Mouse (Mus musculus) heart, embryonic 12.5 days (tissue): Measurements from ENCODE around the gene Mycbpap. TPM values are rescaled to one million over a fixed set of nuclear protein-coding genes. Genes with fewer than 3 reads are reported as not detected.

Experiments
- ATAC-seq: fragments of 200-750 bp; cut with Nextera tagmentation; 2 replicates; pipeline ENCODE4 v1.8.0; 2017; ENCODE audit warnings: moderate TSS enrichment, moderate library complexity; ENCODE audit not compliant: insufficient number of reproducible peaks, low FRiP score
- H3K27ac ChIP-seq: fragments of 300-500 bp; sonication (generic); 2 replicates; pipeline ENCODE4 v1.5.1; 2016; ENCODE audit warnings: mild to moderate bottlenecking, moderate library complexity; ENCODE audit not compliant: poor library complexity, severe bottlenecking
- H3K27me3 ChIP-seq: fragments of 300-500 bp; sonication (generic); replicated peaks from 2 replicates; pipeline ENCODE4 v1.6.1; 2016; ENCODE audit warnings: mild to moderate bottlenecking, moderate library complexity
- H3K36me3 ChIP-seq: fragments of 300-500 bp; sonication (generic); 2 replicates; pipeline ENCODE4 v1.6.1; 2016; ENCODE audit warnings: mild to moderate bottlenecking, moderate library complexity
- H3K4me1 ChIP-seq: fragments of 300-500 bp; sonication (generic); replicated peaks from 2 replicates; pipeline ENCODE4 v1.6.1; 2016; ENCODE audit warnings: mild to moderate bottlenecking
- H3K4me2 ChIP-seq: fragments of 300-500 bp; sonication (generic); 2 replicates; pipeline ENCODE4 v1.6.1; 2016; ENCODE audit warnings: mild to moderate bottlenecking, moderate library complexity
- H3K4me3 ChIP-seq: fragments of 300-500 bp; sonication (generic); 2 replicates; pipeline ENCODE4 v1.5.1; 2016; ENCODE audit warnings: mild to moderate bottlenecking
- H3K9ac ChIP-seq: fragments of 300-500 bp; sonication (generic); 2 replicates; pipeline ENCODE4 v1.6.1; 2016; ENCODE audit warnings: mild to moderate bottlenecking, moderate library complexity
- H3K9me3 ChIP-seq: fragments of 300-500 bp; sonication (generic); replicated peaks from 2 replicates; pipeline ENCODE4 v1.6.1; 2016; ENCODE audit warnings: mild to moderate bottlenecking, moderate library complexity
- WGBS: fragments of 180-500 bp; shearing (Covaris S2); methylation state at CpG from one replicate; pipeline ENCODE4 v1.1.7; 2016; 5-methylcytosine and 5-hydroxymethylcytosine counted together
- polyA plus RNA-seq: library from polyadenylated mRNA; unstranded; fragments of >200 nt; fragmentation: Nextera tagmentation; extraction: Ambion mirVana; gene quantifications from 2 replicates; pipeline ENCODE4 v1.2.1, GENCODE M21; 2016

Mycbpap gene
- 9.1 and 11.5 TPM in 2 replicates for polyA plus RNA-seq

- Histone ChIP-seq H3K36me3 (no peaks in the 10 kb centered on the region), H3K4me2 (peak within 1 kb of the TSS; percentile 91), H3K9ac (peak within 1 kb of the TSS; percentile 79), H3K27ac (peak within 1 kb of the TSS; percentile 71), H3K9me3 (no peaks in the 10 kb centered on the region), H3K27me3 (no peaks in the 10 kb centered on the region), H3K4me3 (peak within 1 kb of the TSS; percentile 56), H3K4me1 (peaks cover 38% of the 10 kb centered on the region)
- under 1% methylated on average over 42 of the region's 42 CpGs for WGBS
- peak; percentile 62; the same call in 1 of the 2 replicates for ATAC-seq
Measured at GRCm38 (mm10) chr11:94521219-94521843, at the start of gene Mycbpap. Gene Mycbpap (minus strand): TSS chr11:94521742.

- no peak overlapping the region for H3K4me3 ChIP-seq
- H3K27ac ChIP-seq: peak overlapping the region; percentile 14; the same call in 1 of the 2 replicates
- H3K9ac ChIP-seq: no peak overlapping the region
- peaks cover 13% of the 10 kb centered on the region for H3K27me3 ChIP-seq
- H3K4me2 ChIP-seq: no peak overlapping the region
- no peaks in the 10 kb centered on the region for H3K4me1 ChIP-seq
- H3K36me3 ChIP-seq: 0 out of 2 replicates have a peak, but pooled peaks cover 2% of the 10 kb centered on the region
- 55% methylated on average over 9 of the region's 9 CpGs for WGBS
- peak; percentile 22; the same call in 1 of the 2 replicates for ATAC-seq
- no peaks in the 10 kb centered on the region for H3K9me3 ChIP-seq
Measured at GRCm38 (mm10) chr11:94570612-94571011, 49.1 kb upstream of the Mycbpap start.

- H3K4me2 ChIP-seq: no peak overlapping the region
Measured at GRCm38 (mm10) chr11:94567326-94567725, 45.8 kb upstream of the Mycbpap start.

GRCm38 (mm10) chr11:94566534-94566933 is 45.0 kb upstream of the Mycbpap start:
- ATAC-seq: no peak
- Histone ChIP-seq H3K9me3 (no peaks in the 10 kb centered on the region), H3K4me1 (peaks cover 14% of the 10 kb centered on the region), H3K36me3 (0 out of 2 replicates have a peak, but pooled peaks cover 2% of the 10 kb centered on the region), H3K4me3 (no peak overlapping the region), H3K4me2 (no peak overlapping the region), H3K27ac (no peak overlapping the region), H3K27me3 (peaks cover 26% of the 10 kb centered on the region), H3K9ac (no peak overlapping the region)
- 49% methylated on average over 6 of the region's 6 CpGs for WGBS

More at GRCm38 (mm10) chr11:94567326-94567725, 45.8 kb upstream of the Mycbpap start:
- H3K9ac ChIP-seq: no peak overlapping the region
- H3K4me1 ChIP-seq: peaks cover 14% of the 10 kb centered on the region
- H3K36me3 ChIP-seq: 0 out of 2 replicates have a peak, but pooled peaks cover 2% of the 10 kb centered on the region
- no peaks in the 10 kb centered on the region for H3K9me3 ChIP-seq
- ATAC-seq: no peak
- peaks cover 26% of the 10 kb centered on the region for H3K27me3 ChIP-seq
- 80% methylated on average over 7 of the region's 7 CpGs for WGBS
- H3K27ac ChIP-seq: no peak overlapping the region
- no peak overlapping the region for H3K4me3 ChIP-seq

- WGBS: 16% methylated on average over 16 of the region's 16 CpGs
- H3K27me3 ChIP-seq: peaks cover 26% of the 10 kb centered on the region
- H3K4me1 ChIP-seq: peaks cover 14% of the 10 kb centered on the region
- peak overlapping the region; percentile 51 for H3K9ac ChIP-seq
- H3K4me2 ChIP-seq: peak overlapping the region; percentile 67
- ATAC-seq: no peak
- H3K36me3 ChIP-seq: no peaks in the 10 kb centered on the region
- peak overlapping the region; percentile 29 for H3K4me3 ChIP-seq
- no peak overlapping the region for H3K27ac ChIP-seq
- H3K9me3 ChIP-seq: no peaks in the 10 kb centered on the region
Measured at GRCm38 (mm10) chr11:94565151-94565479, 43.6 kb upstream of the Mycbpap start.

- Histone ChIP-seq H3K4me1 (peaks cover 14% of the 10 kb centered on the region), H3K9ac (peak within 1 kb of the TSS; percentile 51), H3K27me3 (peaks cover 26% of the 10 kb centered on the region), H3K4me3 (peak within 1 kb of the TSS; percentile 29), H3K4me2 (peak within 1 kb of the TSS; percentile 67), H3K9me3 (no peaks in the 10 kb centered on the region), H3K36me3 (no peaks in the 10 kb centered on the region), H3K27ac (no peak within 1 kb of the TSS)
- ATAC-seq: peak; percentile 37; the same call in 1 of the 2 replicates
- WGBS: 3% methylated on average over 35 of the region's 35 CpGs
Measured at GRCm38 (mm10) chr11:94564437-94565150, 43.1 kb upstream of the Mycbpap start, which contains the start of gene Chad. Gene Chad (plus strand): TSS chr11:94565047.

- H3K27me3 ChIP-seq: peaks cover 26% of the 10 kb centered on the region
- peak overlapping the region; percentile 67 for H3K4me2 ChIP-seq
- no peak for ATAC-seq
- H3K36me3 ChIP-seq: peaks cover 5% of the 10 kb centered on the region
- peak overlapping the region; percentile 51; the same call in 1 of the 2 replicates for H3K9ac ChIP-seq
- H3K27ac ChIP-seq: no peak overlapping the region
- H3K4me1 ChIP-seq: peaks cover 14% of the 10 kb centered on the region
- H3K9me3 ChIP-seq: no peaks in the 10 kb centered on the region
- WGBS: 51% methylated on average over 5 of the region's 5 CpGs
- H3K4me3 ChIP-seq: peak overlapping the region; percentile 29
Measured at GRCm38 (mm10) chr11:94563821-94564220, 42.3 kb upstream of the Mycbpap start.

- Histone ChIP-seq H3K4me3 (no peak overlapping the region), H3K27me3 (peaks cover 26% of the 10 kb centered on the region), H3K27ac (no peak overlapping the region), H3K4me1 (peaks cover 14% of the 10 kb centered on the region), H3K9ac (no peak overlapping the region), H3K36me3 (peaks cover 8% of the 10 kb centered on the region), H3K9me3 (no peaks in the 10 kb centered on the region), H3K4me2 (no peak overlapping the region)
- 94% methylated on average over 5 of the region's 5 CpGs for WGBS
- ATAC-seq: no peak
Measured at GRCm38 (mm10) chr11:94563383-94563782, 41.8 kb upstream of the Mycbpap start.

GRCm38 (mm10) chr11:94558226-94558625 is 36.7 kb upstream of the Mycbpap start:
- Histone ChIP-seq H3K4me3 (no peak overlapping the region), H3K4me2 (no peak overlapping the region), H3K9ac (no peak overlapping the region), H3K27me3 (no peaks in the 10 kb centered on the region), H3K27ac (no peak overlapping the region), H3K4me1 (no peaks in the 10 kb centered on the region), H3K36me3 (peaks cover 14% of the 10 kb centered on the region), H3K9me3 (no peaks in the 10 kb centered on the region)
- no peak for ATAC-seq
- 60% methylated on average over 3 of the region's 3 CpGs for WGBS

DNA sequence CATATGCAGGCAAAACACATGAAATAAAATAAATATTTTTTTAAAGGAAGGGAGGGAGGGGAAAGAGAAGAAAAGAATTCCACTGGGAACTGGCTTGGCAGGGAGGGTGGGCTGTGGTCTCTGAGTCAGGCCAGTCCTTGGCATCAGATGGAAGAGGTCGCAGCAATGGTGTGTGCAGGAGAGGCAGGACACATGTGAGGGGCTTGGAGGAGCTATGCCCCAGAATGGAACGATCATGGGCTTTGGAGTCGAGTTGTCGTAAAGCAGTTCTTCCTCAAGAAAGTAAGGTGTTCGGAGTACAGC is 28.9 kb upstream of the Mycbpap start:
- 86% methylated on average over 5 of the region's 5 CpGs for WGBS
- no peak overlapping the region for H3K9ac ChIP-seq
- peaks cover 11% of the 10 kb centered on the region for H3K4me1 ChIP-seq
- H3K9me3 ChIP-seq: 0 out of 2 replicates have a peak, but pooled peaks cover 3% of the 10 kb centered on the region
- no peak for ATAC-seq
- no peaks in the 10 kb centered on the region for H3K27me3 ChIP-seq
- H3K4me3 ChIP-seq: no peak overlapping the region
- H3K36me3 ChIP-seq: peaks cover 3% of the 10 kb centered on the region
- H3K27ac ChIP-seq: no peak overlapping the region
- no peak overlapping the region for H3K4me2 ChIP-seq

- 70% methylated on average over 10 of the region's 10 CpGs for WGBS
- H3K27me3 ChIP-seq: no peaks in the 10 kb centered on the region
- no peak for ATAC-seq
- H3K27ac ChIP-seq: 0 out of 2 replicates have a peak overlapping the region, but pooled peaks have one; percentile 75
- 0 out of 2 replicates have a peak overlapping the region, but pooled peaks have one; percentile 7 for H3K9ac ChIP-seq
- peaks cover 12% of the 10 kb centered on the region for H3K4me1 ChIP-seq
- peaks cover 3% of the 10 kb centered on the region for H3K36me3 ChIP-seq
- 0 out of 2 replicates have a peak, but pooled peaks cover 3% of the 10 kb centered on the region for H3K9me3 ChIP-seq
- 0 out of 2 replicates have a peak overlapping the region, but pooled peaks have one; percentile 90 for H3K4me2 ChIP-seq
- no peak overlapping the region for H3K4me3 ChIP-seq
Measured at GRCm38 (mm10) chr11:94549691-94550441, 28.3 kb upstream of the Mycbpap start.
